Mouse (Mus musculus) right cerebral cortex, postnatal 14 days (tissue): ENCODE results near the gene Hectd4.

Experiments used
- DNase-seq: peaks from one replicate; pipeline ENCODE4 v3.0.0; 2022

Hectd4 gene

GRCm38 (mm10) chr5:121238208-121238607, 18.2 kb downstream of the Hectd4 start:
- no peak for DNase-seq

- no peak for DNase-seq
Observed at GRCm38 (mm10) chr5:121239846-121240245, 19.8 kb downstream of the Hectd4 start.

DNA sequence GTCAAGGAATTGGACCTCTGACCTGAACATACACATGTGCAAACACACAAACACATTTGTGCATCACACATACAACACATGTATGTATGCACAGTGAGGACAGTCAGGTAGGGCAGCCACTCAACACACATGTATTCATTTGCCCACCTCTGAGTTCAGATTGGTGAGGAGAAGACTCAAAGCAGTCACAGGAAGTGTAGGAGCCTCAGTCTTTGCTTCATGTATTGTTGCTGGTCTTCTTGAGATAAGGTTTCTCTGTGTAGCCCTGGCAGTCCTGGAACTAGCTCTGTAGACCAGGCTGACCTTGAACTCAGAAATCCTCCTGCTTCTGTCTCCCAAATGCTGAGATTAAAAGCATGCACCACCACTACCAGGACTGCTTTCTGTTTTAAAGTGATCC, 21.2 kb downstream of the Hectd4 start:
- no peak for DNase-seq

GRCm38 (mm10) chr5:121242261-121242660, 22.2 kb downstream of the Hectd4 start:
- no peak for DNase-seq

GRCm38 (mm10) chr5:121242701-121243100, 22.7 kb downstream of the Hectd4 start:
- no peak for DNase-seq

DNA sequence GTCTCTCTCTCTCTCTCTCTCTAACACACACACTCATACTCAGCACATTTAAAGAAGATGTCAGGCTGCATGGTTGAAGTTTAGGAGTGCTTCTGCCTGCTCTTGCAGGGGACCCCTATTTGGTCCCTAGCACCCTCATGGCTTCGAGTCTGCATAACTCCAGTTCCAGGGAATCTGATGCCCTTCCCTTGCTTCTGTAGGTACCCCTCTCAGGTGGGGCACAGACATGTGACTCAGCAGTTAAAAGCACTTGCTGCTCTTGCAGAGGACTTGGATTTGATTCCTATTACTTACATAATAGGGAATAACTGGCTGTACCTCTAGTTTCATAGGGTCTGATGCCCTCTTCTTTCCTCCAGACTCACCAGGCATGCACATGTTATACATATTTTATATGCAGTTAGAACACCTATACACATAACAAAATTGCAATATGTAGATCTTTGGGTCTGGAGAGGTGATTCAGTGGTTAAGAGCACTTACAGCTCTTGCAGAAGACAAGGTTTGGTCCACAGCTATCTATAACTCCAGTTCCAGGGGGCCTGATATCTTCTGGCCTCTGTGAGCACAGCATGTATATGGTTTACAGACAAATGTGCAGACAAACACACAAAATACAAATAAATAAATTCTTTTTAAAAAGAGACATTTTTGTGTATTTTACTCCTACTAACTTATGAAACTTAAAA, 23.8 kb downstream of the Hectd4 start:
- DNase-seq = no peak

DNA sequence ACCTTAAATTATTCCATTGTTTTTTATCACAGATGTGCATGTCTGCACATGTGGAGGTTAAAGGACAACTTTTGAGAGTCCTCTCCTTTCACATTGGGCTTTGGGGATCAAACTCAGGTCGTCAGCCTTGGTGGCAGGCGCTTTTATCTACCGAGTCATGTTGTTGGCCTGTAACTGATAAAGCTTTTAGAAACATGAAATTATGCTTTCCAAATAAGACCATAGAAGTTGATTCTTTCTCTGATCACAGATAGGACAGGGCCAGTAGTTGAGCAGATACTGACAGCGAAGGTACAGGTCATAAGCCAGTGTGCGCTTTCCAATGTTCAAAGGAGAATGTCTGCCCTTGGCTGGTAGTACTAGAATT, 24.3 kb downstream of the Hectd4 start:
- DNase-seq = no peak

DNA sequence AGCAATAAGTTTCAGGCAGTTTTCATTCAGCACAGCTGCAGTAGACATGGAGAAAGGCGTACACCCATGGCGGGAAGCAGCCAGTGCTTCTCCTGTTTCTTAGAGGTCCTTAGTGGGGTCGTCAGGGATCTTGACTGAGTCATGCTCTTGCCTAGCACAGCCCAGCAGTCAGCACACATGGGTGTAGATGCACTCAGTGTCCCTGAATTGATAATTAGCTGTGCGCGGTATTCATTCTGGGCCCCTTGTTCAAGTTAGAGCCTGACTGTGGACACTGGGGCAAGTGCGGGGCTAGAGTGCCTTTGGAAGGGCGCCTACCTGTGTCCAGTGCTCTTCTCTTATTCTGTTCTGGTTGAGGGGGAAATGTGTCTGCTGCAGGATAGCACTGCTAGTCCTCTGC, 25.2 kb downstream of the Hectd4 start:
- DNase-seq = no peak

DNA sequence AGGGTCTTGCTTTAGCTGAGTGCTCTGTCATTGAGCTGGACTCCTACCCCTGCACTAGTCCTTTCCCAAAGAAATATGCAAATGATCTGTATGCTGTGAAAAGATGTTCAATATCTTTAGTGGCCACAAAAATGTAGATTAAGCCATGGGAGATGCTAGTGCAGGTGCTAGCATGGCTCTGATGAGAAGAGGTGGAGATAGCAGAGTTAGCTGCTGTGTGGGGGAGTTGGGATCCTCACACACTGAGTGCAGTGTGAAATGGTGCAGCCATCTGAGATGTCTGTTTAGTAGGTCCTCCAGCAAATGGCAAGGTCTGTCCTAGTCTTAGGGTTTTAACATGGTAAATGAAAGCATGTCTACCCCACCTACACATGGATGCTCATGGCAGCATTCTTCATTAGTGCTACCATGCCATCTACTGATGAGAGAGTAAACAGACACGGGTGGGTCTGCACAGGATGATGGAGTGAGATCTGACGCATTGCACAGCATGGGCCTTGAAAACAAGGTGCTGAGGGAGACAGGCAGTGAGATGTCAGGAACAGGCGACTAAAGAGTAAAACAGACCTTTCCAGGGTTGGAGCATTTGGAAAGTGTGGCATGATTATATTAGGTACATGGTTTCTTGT, 28.9 kb downstream of the Hectd4 start:
- DNase-seq = no peak

GRCm38 (mm10) chr5:121249693-121250092, 29.7 kb downstream of the Hectd4 start:
- no peak for DNase-seq

- no peak for DNase-seq
Observed at GRCm38 (mm10) chr5:121251813-121252212, 31.8 kb downstream of the Hectd4 start.

- no peak for DNase-seq
Observed at GRCm38 (mm10) chr5:121253816-121254497, 33.9 kb downstream of the Hectd4 start.

- DNase-seq = no peak
Observed at GRCm38 (mm10) chr5:121254977-121255376, 35.0 kb downstream of the Hectd4 start.

DNA sequence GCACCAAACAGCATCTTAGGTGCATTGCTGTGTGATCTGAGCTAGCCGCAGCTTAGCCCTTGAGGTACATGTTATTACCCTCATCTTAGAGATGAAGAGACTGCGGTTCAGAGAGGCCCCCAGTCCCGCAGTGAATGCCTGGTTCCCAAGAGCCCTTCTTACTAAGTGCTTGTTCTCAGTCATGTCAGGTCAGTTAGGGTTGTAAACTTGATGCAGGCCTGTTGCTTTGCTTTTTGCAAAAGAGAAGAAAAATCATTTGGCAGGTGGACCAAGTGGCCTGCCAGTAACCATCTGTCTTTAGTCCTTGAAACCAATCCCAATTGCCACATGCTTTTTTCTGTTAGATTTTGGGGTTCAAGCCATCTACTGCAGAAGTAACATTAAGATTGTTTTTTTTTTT, 41.8 kb downstream of the Hectd4 start:
- no peak for DNase-seq

GRCm38 (mm10) chr5:121262415-121262814, 42.4 kb downstream of the Hectd4 start:
- DNase-seq = no peak

GRCm38 (mm10) chr5:121264593-121264992, 44.6 kb downstream of the Hectd4 start:
- DNase-seq = no peak

GRCm38 (mm10) chr5:121266741-121267382, 46.8 kb downstream of the Hectd4 start:
- DNase-seq = peak; percentile 48

DNA sequence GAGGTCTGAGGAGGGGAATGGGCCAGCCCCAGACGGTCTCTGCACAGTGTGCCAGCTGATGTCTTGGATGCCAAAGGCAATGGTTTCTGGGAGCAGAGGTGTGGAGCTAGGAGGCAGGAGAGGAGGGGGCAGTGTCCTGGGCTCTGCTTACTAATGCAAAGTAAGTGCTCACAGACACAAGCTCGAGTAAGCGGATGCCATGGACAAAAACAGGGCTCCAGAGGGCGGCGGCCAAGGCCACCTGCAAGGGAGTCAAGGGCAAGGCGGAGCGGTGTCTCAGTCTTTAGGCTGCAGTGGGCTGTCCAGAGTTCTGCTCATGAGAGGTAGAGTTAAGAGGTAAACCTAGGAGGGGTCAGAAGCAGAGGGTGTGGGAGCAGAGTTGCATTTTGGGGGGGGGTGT, 51.0 kb downstream of the Hectd4 start:
- no peak for DNase-seq

DNA sequence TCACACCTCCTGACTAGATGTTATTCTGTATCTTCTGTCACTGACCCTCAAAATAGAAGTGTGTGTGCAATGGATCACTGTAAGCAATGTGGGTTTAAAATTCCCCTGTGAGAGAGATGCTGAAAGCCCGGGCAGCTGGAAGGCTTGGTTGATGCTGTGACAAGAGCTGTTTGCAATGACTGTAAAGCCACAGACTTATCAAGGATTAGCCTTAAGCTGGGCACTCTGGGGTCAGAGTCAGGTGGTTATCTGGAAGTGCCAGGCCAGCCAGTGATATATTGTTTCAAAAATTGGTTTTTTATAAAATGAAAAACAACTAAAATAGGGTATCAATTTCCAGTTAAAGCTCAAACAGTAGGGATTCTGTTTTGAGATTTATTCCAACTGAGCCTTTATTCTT, 56.8 kb downstream of the Hectd4 start:
- no peak for DNase-seq

DNA sequence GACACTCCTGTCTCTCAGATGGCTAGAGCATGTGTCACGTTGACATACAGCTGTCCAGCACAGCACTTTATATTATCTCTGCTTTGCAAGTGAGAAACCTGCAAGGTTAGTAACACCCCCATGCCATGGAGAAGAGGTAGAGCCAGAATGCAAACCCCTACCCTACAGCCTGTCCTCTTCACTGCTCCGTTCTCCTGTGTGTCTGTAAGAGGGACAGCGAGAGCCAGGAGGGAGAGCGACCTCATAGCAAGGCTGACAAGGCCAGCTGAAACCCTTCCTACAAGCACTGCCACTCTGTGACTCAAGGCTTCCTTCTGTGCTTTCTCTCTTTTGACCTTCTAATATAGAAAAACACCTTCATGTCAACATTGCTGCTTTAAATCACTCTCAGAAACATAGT, 60.4 kb downstream of the Hectd4 start:
- no peak for DNase-seq

DNA sequence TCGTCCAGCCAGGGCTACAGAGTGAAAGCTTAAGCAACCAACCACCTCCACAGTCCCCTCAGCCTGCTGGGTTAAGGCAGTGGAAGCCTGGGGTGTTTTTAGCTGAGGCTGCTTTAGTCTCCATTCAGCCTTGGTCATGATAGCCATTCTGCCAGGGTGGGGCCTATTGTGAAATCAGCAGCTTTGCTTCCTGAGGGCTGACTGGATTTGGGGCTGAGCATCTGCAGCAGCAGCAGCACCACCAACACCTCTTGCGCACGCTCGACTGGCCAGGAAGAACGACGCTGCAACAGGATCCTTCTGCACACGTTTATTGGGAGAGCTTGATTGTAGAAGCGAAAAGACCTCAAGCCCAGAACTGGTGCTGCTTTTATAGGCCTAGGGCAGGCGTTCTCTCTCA, 63.0 kb downstream of the Hectd4 start:
- no peak for DNase-seq

DNA sequence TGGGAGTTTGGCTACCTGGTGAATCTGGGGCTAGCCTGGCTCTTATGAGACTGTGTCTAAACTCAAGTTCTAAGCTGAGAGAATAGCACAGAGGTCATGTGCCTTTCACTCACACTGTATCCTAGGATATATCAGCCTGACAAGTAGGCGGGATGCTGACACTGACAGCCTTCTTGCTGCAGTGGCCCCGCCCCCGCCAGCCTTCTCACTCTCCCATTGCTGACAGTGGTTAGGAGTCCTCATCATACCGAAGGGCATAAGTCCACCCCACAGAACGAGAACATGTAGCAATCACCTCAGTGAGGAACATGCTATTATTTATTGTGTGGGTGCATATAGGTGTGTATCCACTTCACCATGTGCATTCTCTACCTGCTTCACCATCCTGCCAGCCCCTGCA, 64.8 kb downstream of the Hectd4 start:
- no peak for DNase-seq

DNA sequence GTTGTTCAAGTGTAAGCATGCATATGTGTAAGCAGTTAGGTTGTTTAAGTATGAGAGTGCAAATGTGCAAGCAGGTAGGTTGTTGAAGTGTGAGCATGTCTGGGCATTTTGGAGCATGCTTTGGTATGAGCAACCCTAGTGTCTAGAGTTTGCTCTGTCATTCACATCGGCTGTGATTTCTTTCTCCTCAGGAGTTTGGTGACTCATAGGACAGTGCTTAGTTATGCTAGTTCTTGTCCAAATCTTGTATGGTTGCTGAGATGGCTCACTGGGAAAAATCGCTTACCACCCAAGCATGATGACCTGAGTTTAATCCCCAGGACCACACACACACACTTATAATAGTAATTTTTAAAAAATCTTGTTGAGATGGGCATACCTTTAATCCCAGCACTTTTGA, 67.2 kb downstream of the Hectd4 start:
- no peak for DNase-seq

DNA sequence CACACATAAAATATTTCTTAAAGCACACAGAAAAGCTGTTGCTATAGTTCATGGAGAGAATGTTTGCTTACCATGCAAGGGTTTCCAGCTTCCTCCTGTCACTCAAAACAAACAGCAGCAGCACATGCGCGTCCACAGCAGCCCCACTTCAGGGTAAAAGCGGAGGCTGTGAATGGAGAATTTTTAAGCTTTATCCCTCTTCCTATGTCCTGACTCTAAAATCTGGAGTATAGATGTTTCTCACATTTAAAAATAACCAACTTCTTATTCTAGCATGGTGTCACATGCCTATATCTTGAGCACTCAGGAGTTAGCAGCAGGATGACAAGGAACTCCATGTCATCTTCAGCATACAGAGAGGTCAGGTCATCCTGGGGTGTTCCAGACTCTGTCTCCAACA, 70.3 kb downstream of the Hectd4 start:
- DNase-seq = no peak
